Mouse (Mus musculus) T-helper 2 cell (primary cell): ENCODE measurements around the gene Tbc1d22b.

Experiments
- in situ Hi-C: fragments of 300-600 bp; cut with MboI, MseI; formaldehyde crosslinking; loops from one replicate; pipeline ENCODE4 v1.15.1; 2025; ENCODE audit warnings: high pct_unique_total_duplicates

Tbc1d22b gene

GRCm38 (mm10) chr17:29640971-29641370 lies 91.4 kb downstream of the Tbc1d22b start:
- in situ Hi-C loops: loop anchor here (5.0 kb wide), 1 partner anchor 84 kb away; no protein-coding TSS in a partner anchor

- in situ Hi-C loops: loop anchor here (5.0 kb wide), 1 partner anchor 85 kb away; no protein-coding TSS in a partner anchor
Measured at GRCm38 (mm10) chr17:29642219-29642618, 92.6 kb downstream of the Tbc1d22b start.
